Mouse (Mus musculus) myocyte (in vitro differentiated cells): Measurements from ENCODE around the gene Ace2. TPM values are rescaled to one million over a fixed set of nuclear protein-coding genes. Genes with fewer than 3 reads are reported as not detected.

Experiments
- H3K27me3 ChIP-seq: one replicate; pipeline ENCODE4 v1.6.1; 2011; ENCODE audit not compliant: control insufficient read depth, insufficient read depth, insufficient read length
- H3K36me3 ChIP-seq: one replicate; pipeline ENCODE4 v1.6.1; 2011; ENCODE audit not compliant: control insufficient read depth, insufficient read depth
- H3K4me2 ChIP-seq: one replicate; pipeline ENCODE4 v1.6.1; 2011; ENCODE audit warnings: low read depth, control low read depth
- H3K4me3 ChIP-seq: one replicate; pipeline ENCODE4 v1.5.1; 2011; ENCODE audit warnings: mild to moderate bottlenecking, control low read depth, moderate library complexity
- H3K79me2 ChIP-seq: one replicate; pipeline ENCODE4 v1.6.1; 2011; ENCODE audit not compliant: control insufficient read depth, insufficient read depth
- H3ac ChIP-seq: one replicate; pipeline ENCODE4 v1.6.1; 2011; ENCODE audit not compliant: control insufficient read depth, insufficient read length
- CEBPB ChIP-seq: IDR thresholded peaks from 2 replicates; pipeline ENCODE4 v1.6.1; 2011; ENCODE audit warnings: mild to moderate bottlenecking, moderate library complexity; ENCODE audit not compliant: poor library complexity, insufficient read depth, severe bottlenecking
- E2F4 ChIP-seq: IDR thresholded peaks from one replicate; pipeline ENCODE4 v1.6.1; 2011; ENCODE audit warnings: mild to moderate bottlenecking, control low read depth, moderate library complexity; ENCODE audit not compliant: insufficient read depth
- MAX ChIP-seq: IDR thresholded peaks from one replicate; pipeline ENCODE4 v1.6.1; 2011; ENCODE audit warnings: low read depth, mild to moderate bottlenecking, control low read depth
- MYOD1 ChIP-seq, 3 experiments: IDR thresholded peaks; one replicate each; pipeline ENCODE4 v1.6.1; 2011; ENCODE audit warnings: control low read depth in 2 of 3, low read depth in 2 of 3, mild to moderate bottlenecking in 2 of 3, moderate library complexity in 1 of 3; ENCODE audit not compliant: insufficient read length in 2 of 3, control insufficient read depth in 1 of 3
- MYOG ChIP-seq, 3 experiments: IDR thresholded peaks; one replicate each; pipeline ENCODE4 v1.6.1; 2011; ENCODE audit warnings: control low read depth in 2 of 3, low read depth in 2 of 3, mild to moderate bottlenecking in 2 of 3; ENCODE audit not compliant: insufficient read length in 2 of 3, control insufficient read depth in 1 of 3, insufficient read depth in 1 of 3
- POLR2A ChIP-seq: IDR thresholded peaks from one replicate; pipeline ENCODE4 v1.6.1; 2011; ENCODE audit warnings: low read depth, mild to moderate bottlenecking, control low read depth, moderate library complexity; ENCODE audit not compliant: insufficient read length
- POLR2AphosphoS2 ChIP-seq: IDR thresholded peaks from one replicate; pipeline ENCODE4 v1.6.1; 2011; ENCODE audit warnings: low read depth, control low read depth; ENCODE audit not compliant: insufficient read length
- REST ChIP-seq: IDR thresholded peaks from one replicate; pipeline ENCODE4 v1.6.1; 2011; ENCODE audit warnings: mild to moderate bottlenecking, control low read depth, moderate library complexity; ENCODE audit not compliant: insufficient read depth, insufficient read length
- SRF ChIP-seq: IDR thresholded peaks from one replicate; pipeline ENCODE4 v1.6.1; 2011; ENCODE audit warnings: low read depth; ENCODE audit not compliant: control insufficient read depth, insufficient read length
- TCF12 ChIP-seq: IDR thresholded peaks from one replicate; pipeline ENCODE4 v1.6.1; 2011; ENCODE audit warnings: mild to moderate bottlenecking, control low read depth; ENCODE audit not compliant: poor library complexity, insufficient read depth, severe bottlenecking
- TCF3 ChIP-seq: IDR thresholded peaks from one replicate; pipeline ENCODE4 v1.6.1; 2011; ENCODE audit warnings: low read depth, control low read depth; ENCODE audit not compliant: insufficient read length
- USF1 ChIP-seq: IDR thresholded peaks from one replicate; pipeline ENCODE4 v1.6.1; 2011; ENCODE audit warnings: low read depth, mild to moderate bottlenecking, control low read depth, moderate library complexity
- polyA plus RNA-seq: library from polyadenylated mRNA; unstranded; fragments of >200 nt; fragmentation: generic; extraction: Trizol; gene quantifications from one replicate; pipeline ENCODE4 v1.2.1, GENCODE M21; 2012; ENCODE audit warnings: missing spikeins

The Ace2 gene
- polyA plus RNA-seq, 1 experiment: not detected

DNA sequence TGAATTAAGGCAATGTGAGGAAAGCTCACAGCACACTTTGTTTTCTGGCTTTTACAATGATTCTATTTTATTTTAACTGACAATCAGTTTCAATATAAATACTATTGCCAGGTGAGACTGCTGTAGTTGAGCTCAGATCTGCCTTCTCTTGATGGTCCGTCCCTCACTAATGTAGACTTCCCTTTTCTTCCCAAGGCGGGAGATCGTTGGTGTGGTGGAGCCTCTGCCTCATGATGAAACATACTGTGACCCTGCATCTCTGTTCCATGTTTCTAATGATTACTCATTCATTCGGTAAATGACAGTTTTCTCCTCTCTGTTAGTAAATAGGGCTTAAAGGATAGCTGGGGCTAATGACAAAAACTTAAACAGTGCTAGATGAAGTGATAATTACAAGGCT, 34.7 kb downstream of the Ace2 start:
- Histone ChIP-seq H3K4me3 (no peak overlapping the region), H3K79me2 (no peaks in the 10 kb centered on the region), H3K36me3 (no peaks in the 10 kb centered on the region), H3K4me2 (no peak overlapping the region), H3K27me3 (no peaks in the 10 kb centered on the region), H3ac (no peak overlapping the region)
- TF ChIP-seq MYOG (IDR thresholded peaks at IDR 0.05; ENCODE audit: control insufficient read depth in 1 of 3, insufficient read depth in 1 of 3, insufficient read length in 2 of 3, low read depth in 2 of 3): no peak
- TF ChIP-seq MAX: no peak
- TF ChIP-seq TCF12: no peak
- TF ChIP-seq E2F4: no peak
- TF ChIP-seq USF1: no peak
- no peak for TF ChIP-seq MYOD1 (IDR thresholded peaks at IDR 0.05; ENCODE audit: control insufficient read depth in 1 of 3, insufficient read length in 2 of 3, low read depth in 2 of 3)
- TF ChIP-seq CEBPB: no peak
- no peak for TF ChIP-seq REST
- TF ChIP-seq SRF: no peak

- Histone ChIP-seq H3ac (no peak overlapping the region), H3K79me2 (no peaks in the 10 kb centered on the region), H3K36me3 (no peaks in the 10 kb centered on the region), H3K4me3 (no peak overlapping the region), H3K4me2 (no peak overlapping the region), H3K27me3 (no peaks in the 10 kb centered on the region)
- TF ChIP-seq CEBPB (no peak), POLR2AphosphoS2 (no peak), TCF3 (no peak), MAX (no peak), SRF (no peak), TCF12 (no peak), USF1 (no peak), MYOG (IDR thresholded peaks at IDR 0.05; ENCODE audit: control insufficient read depth in 1 of 3, insufficient read depth in 1 of 3, insufficient read length in 2 of 3, low read depth in 2 of 3) (no peak), E2F4 (no peak), REST (no peak), POLR2A (no peak), MYOD1 (IDR thresholded peaks at IDR 0.05; ENCODE audit: control insufficient read depth in 1 of 3, insufficient read length in 2 of 3, low read depth in 2 of 3) (no peak)
These were observed 36.2 kb downstream of the Ace2 start for GRCm38 (mm10) chrX:164175311-164175710.

DNA sequence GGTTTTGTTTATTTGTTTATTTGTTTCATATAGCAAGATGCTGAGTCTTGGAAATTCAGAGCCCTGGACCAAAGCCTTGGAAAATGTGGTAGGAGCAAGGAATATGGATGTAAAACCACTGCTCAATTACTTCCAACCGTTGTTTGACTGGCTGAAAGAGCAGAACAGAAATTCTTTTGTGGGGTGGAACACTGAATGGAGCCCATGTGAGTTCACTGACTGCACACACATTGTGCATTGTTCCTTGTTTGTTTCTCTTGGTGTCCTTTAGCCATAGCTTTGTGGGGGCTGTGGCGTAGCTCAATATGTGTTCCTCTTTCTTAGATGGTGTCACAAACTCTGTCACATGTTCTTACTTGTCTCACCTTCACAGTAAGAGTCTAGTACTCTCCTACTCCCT, 36.6 kb downstream of the Ace2 start:
- H3K4me3 ChIP-seq: no peak overlapping the region
- TF ChIP-seq TCF12 (no peak), REST (no peak), POLR2A (no peak), MYOD1 (IDR thresholded peaks at IDR 0.05; ENCODE audit: control insufficient read depth in 1 of 3, insufficient read length in 2 of 3, low read depth in 2 of 3) (no peak)
- H3K27me3 ChIP-seq: no peaks in the 10 kb centered on the region

GRCm38 (mm10) chrX:164178856-164179255, 39.7 kb downstream of the Ace2 start:
- Histone ChIP-seq H3K4me3 (no peak overlapping the region), H3K4me2 (no peak overlapping the region), H3K79me2 (no peaks in the 10 kb centered on the region), H3K36me3 (no peaks in the 10 kb centered on the region), H3ac (no peak overlapping the region), H3K27me3 (no peaks in the 10 kb centered on the region)
- TF ChIP-seq CEBPB (no peak), MYOG (IDR thresholded peaks at IDR 0.05; ENCODE audit: control insufficient read depth in 1 of 3, insufficient read depth in 1 of 3, insufficient read length in 2 of 3, low read depth in 2 of 3) (no peak), TCF3 (no peak), POLR2AphosphoS2 (no peak), MYOD1 (IDR thresholded peaks at IDR 0.05; ENCODE audit: control insufficient read depth in 1 of 3, insufficient read length in 2 of 3, low read depth in 2 of 3) (no peak), SRF (no peak)

More for the DNA sequence above, 36.6 kb downstream of the Ace2 start:
- no peaks in the 10 kb centered on the region for H3K36me3 ChIP-seq
- H3K79me2 ChIP-seq: no peaks in the 10 kb centered on the region
- H3ac ChIP-seq: no peak overlapping the region
- H3K4me2 ChIP-seq: no peak overlapping the region

GRCm38 (mm10) chrX:164179746-164180145, 40.6 kb downstream of the Ace2 start:
- Histone ChIP-seq H3K36me3 (no peaks in the 10 kb centered on the region), H3K4me2 (peak overlapping the region; percentile 63), H3K27me3 (no peaks in the 10 kb centered on the region), H3K79me2 (no peaks in the 10 kb centered on the region), H3K4me3 (no peak overlapping the region), H3ac (no peak overlapping the region)
- no peak for TF ChIP-seq CEBPB
- TF ChIP-seq MAX: no peak
- TF ChIP-seq SRF: no peak
- TF ChIP-seq TCF3: no peak
- TF ChIP-seq USF1: no peak
- no peak for TF ChIP-seq TCF12
- no peak for TF ChIP-seq POLR2AphosphoS2
- TF ChIP-seq MYOG (IDR thresholded peaks at IDR 0.05; ENCODE audit: control insufficient read depth in 1 of 3, insufficient read depth in 1 of 3, insufficient read length in 2 of 3, low read depth in 2 of 3): no peak
- no peak for TF ChIP-seq POLR2A
- TF ChIP-seq REST: no peak
